Mouse (Mus musculus) thymus, postnatal 14 days (tissue): ENCODE measurements around the gene Tgtp1.
"Not testable (repeated sequence)": the region's sequence is repeated elsewhere in the genome, so short reads cannot be mapped to it uniquely, and the experiment has no call there.

Experiments
- DNase-seq: peaks from one replicate; pipeline ENCODE4 v3.0.0; 2021

Gene Tgtp1

GRCm38 (mm10) chr11:48994018-48994417, at the start of gene Tgtp1:
TSS of gene Tgtp1 (minus strand) at chr11:48994172.
- DNase-seq, result not testable (repeated sequence)

- DNase-seq, result not testable (repeated sequence)
These were observed 18.1 kb upstream of the Tgtp1 start for GRCm38 (mm10) chr11:49012074-49012473.

- DNase-seq, result not testable (repeated sequence)
These were observed 12.8 kb upstream of the Tgtp1 start for GRCm38 (mm10) chr11:49006785-49007184.

DNA sequence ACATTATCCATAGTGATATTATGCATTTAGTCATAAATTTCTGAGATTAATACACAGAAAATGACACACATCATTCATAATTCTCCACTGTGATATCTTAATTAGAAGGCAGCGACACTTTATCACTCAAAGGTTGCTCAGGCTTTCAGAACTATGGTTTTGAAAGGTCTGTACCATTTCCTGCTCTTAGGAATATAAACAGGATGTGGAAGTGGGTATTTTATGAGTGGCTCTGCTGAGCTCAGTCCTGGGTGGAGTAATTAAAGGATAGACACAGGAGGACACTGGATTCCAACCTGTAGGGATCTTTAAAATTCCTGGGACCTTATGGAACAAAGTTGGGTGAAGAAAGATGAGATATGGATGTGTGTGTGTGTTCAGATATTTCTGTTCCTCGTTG, 12.3 kb upstream of the Tgtp1 start:
- not testable (repeated sequence) for DNase-seq

DNA sequence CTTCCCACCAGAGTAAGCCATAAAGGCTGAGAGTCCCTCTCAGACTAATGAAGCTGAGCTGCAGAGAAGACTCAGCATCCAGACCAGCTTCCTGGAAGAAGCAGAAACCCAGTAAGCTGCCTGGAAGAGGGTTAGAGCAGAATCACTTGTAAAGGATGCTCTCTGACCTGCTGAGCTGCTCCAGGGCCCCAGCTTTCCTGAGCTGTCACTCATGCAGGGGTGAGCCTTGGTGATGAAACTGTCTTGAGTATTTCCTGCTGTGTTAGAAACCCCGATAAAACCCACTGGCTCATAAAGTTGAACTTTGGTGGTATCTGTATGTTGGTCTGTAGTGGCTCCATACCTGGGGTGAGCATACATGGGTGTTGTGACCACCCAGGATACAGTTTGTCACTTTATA, 6.4 kb upstream of the Tgtp1 start:
- DNase-seq, result not testable (repeated sequence)

- not testable (repeated sequence) for DNase-seq
These were observed 676 bp downstream of the Tgtp1 start for GRCm38 (mm10) chr11:48993296-48993695.

- DNase-seq, result not testable (repeated sequence)
These were observed 2.0 kb downstream of the Tgtp1 start, which contains the start of gene Gm12185 for GRCm38 (mm10) chr11:48991740-48992520. TSS of gene Gm12185 (minus strand) at chr11:48992226.

DNA sequence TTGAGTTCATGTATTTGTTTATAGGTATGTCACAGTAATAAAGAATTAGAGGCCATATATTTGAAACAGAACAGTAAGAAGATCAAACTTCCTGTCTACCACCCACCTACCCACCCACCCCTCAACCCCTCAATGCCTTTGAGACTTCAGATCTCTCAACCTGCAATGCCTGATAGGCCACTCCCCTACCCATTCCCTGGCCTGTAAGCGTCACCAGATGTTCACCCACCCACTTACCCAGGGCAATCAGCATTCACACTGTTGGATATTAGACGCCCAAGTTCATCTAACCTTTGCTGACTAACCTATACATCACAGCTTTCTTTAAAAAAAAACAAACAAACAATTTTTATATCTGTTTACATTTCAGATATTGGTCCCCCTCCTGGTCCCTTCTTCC, 4.0 kb downstream of the Tgtp1 start:
- not testable (repeated sequence) for DNase-seq

GRCm38 (mm10) chr11:48988219-48988618, 5.8 kb downstream of the Tgtp1 start:
- not testable (repeated sequence) for DNase-seq

DNA sequence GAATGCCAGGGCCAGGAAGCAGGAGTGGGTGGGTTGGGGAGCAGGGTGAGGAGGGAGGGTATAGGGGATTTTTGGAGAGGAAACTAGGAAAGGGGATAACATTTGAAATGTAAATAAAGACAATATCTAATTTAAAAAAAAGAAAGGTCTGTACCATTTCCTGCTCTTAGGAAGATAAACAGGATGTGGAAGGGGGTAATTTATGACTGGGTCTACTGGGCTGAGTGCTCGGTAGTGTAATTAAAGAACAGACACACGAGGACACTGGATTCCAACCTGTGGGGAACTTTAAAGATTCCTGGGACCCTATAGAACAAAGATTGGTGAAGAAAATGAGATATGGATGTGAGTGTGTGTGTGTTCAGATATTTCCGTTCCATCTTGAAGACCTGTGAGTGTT, 11.1 kb downstream of the Tgtp1 start:
- not testable (repeated sequence) for DNase-seq

DNA sequence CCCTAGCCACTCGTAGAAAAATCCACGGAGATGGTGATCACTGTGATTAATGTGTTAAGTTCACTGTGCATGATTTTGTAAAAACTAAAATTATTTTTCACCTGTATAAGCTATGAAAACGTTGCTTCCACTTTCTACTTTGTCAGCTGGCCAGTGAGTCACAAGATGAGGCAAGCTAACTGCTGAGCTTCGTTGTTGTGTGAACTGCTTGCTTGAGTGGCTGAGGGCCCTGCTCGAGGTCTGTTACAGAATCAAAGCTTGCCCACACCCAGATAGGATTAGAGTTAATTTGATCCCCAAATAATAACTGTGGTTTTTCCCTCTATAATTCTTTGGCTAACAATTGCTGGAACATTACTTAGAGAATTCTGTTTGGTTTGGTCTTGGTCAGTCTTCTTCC, 13.9 kb downstream of the Tgtp1 start:
- DNase-seq, result not testable (repeated sequence)

GRCm38 (mm10) chr11:48979251-48979650, 14.7 kb downstream of the Tgtp1 start, which contains the start of gene 9930111J21Rik1:
TSS of gene 9930111J21Rik1 (minus strand) at chr11:48979398.
- DNase-seq, result not testable (repeated sequence)

DNA sequence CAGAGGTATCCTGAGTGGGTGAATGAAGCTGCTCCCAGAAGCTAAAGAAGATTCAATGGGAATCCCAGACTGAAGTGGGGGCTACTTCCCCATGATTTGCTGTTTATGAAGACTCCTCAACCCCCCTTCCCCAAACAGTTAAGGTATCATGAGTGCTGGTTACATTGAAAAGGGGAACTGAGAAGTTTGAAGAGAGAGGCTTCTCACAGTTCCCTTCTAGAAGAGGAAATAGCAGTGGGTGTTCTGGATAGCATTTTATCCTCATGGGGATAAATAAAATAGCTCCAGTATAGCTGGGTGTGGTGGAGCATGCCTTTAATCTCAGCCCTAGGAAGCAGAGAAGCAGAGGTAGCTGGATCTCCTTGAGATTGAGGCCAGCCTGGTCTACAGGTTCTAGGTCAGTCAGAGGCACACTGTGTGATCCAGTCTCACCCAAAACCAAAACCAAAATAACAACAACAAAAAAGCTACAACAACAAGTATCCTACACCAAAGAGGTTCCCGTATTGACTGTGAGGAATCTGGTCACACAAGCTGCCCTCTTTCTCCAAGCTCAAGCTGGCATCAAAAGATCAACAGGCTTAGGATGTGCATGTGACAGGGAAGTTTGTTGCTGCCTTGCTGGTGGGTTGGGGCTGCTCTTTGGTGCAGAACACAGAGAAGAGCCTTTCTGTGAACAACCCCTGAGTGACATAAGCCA, 15.6 kb downstream of the Tgtp1 start, which contains the start of gene Olfr56:
Olfr56 (plus strand) TSS at position 650 of the 700 bp plus-strand sequence.
- DNase-seq, result not testable (repeated sequence)

- DNase-seq, result not testable (repeated sequence)
These were observed 19.3 kb downstream of the Tgtp1 start for GRCm38 (mm10) chr11:48974686-48975085.

DNA sequence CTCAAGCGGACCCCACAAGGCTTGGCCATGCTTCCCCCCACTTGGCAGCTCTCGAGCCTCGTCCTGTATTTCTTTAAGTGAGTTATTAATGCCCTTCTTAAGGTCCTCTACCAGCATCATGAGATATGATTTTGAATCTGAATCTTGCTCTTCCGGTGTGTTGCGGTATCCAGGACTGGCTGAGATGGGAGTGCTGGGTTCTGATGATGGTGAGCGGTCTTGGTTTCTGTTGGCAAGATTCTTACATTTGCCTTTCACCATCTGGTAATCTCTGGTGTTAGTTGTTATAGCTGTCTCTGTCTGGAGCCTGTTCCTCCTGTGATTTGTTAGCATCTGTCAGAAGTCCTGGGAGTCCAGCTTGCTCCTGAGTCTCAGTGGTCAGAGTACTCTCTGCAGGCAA, 47.9 kb downstream of the Tgtp1 start, which contains the start of gene Psme2b:
Psme2b (minus strand) TSS at position 101 of the 400 bp plus-strand sequence.
- DNase-seq, result not testable (repeated sequence)

GRCm38 (mm10) chr11:48939286-48939685, 54.7 kb downstream of the Tgtp1 start:
- DNase-seq, result not testable (repeated sequence)
